Mouse (Mus musculus): Measurements from ENCODE around the gene Helz. TPM values are rescaled to one million over a fixed set of nuclear protein-coding genes. Genes with fewer than 3 reads are reported as not detected.
"Not testable (repeated sequence)": the region's sequence is repeated elsewhere in the genome, so short reads cannot be mapped to it uniquely, and the experiment has no call there.

The Helz gene
- polyA plus RNA-seq, 2 experiments: 15.9 to 21.6 TPM

GRCm38 (mm10) chr11:107578226-107578625 is 30.5 kb downstream of the Helz start:
- 89% methylated on average over 7 of the region's 7 CpGs for WGBS

GRCm38 (mm10) chr11:107580786-107581185 is 33.1 kb downstream of the Helz start:
- Histone ChIP-seq H3K4me3 (replicated peaks; ENCODE audit: low read length) (no peak overlapping the region), H3K36me3 (ENCODE audit: control insufficient read depth, insufficient read depth, low read length) (peaks cover 52% of the 10 kb centered on the region), H3K9me3 (ENCODE audit: control insufficient read depth, low read length) (no peaks in the 10 kb centered on the region), H3K27me3 (ENCODE audit: control insufficient read depth, insufficient read depth, low read length) (no peaks in the 10 kb centered on the region), H3K27ac (replicated peaks; ENCODE audit: low read depth, low read length) (no peak overlapping the region), H3K4me1 (ENCODE audit: control insufficient read depth, insufficient read depth, low read length) (no peaks in the 10 kb centered on the region; the same call in 1 of the 2 replicates), H3K9ac (ENCODE audit: low read depth, low read length, severe bottlenecking) (no peak overlapping the region), H3K4me2 (replicated peaks; ENCODE audit: low read depth, low read length, severe bottlenecking) (no peak overlapping the region)
- DNase-seq (ENCODE audit: low spot score) (no peak), ATAC-seq (ENCODE audit: low FRiP score, low read depth) (no peak)
- WGBS: 93% methylated on average over 4 of the region's 4 CpGs
- TF ChIP-seq POLR2A (IDR thresholded peaks at IDR 0.05; ENCODE audit: borderline replicate concordance, extremely low read depth, insufficient read depth, insufficient read length): no peak

More at GRCm38 (mm10) chr11:107578226-107578625, 30.5 kb downstream of the Helz start:
- peaks cover 3% of the 10 kb centered on the region; the same call in 1 of the 2 replicates for H3K4me1 ChIP-seq (ENCODE audit: control insufficient read depth, insufficient read depth, low read length)
- H3K4me2 ChIP-seq (replicated peaks; ENCODE audit: low read depth, low read length, severe bottlenecking): no peak overlapping the region
- no peak for ATAC-seq (ENCODE audit: low FRiP score, low read depth)
- H3K9ac ChIP-seq (ENCODE audit: low read depth, low read length, severe bottlenecking): no peak overlapping the region
- TF ChIP-seq POLR2A (IDR thresholded peaks at IDR 0.05; ENCODE audit: borderline replicate concordance, extremely low read depth, insufficient read depth, insufficient read length): no peak
- H3K9me3 ChIP-seq (ENCODE audit: control insufficient read depth, low read length): no peaks in the 10 kb centered on the region
- no peak for DNase-seq (ENCODE audit: low spot score)
- H3K27me3 ChIP-seq (ENCODE audit: control insufficient read depth, insufficient read depth, low read length): no peaks in the 10 kb centered on the region
- no peak overlapping the region for H3K4me3 ChIP-seq (replicated peaks; ENCODE audit: low read length)
- H3K27ac ChIP-seq (replicated peaks; ENCODE audit: low read depth, low read length): no peak overlapping the region
- peaks cover 67% of the 10 kb centered on the region for H3K36me3 ChIP-seq (ENCODE audit: control insufficient read depth, insufficient read depth, low read length)

GRCm38 (mm10) chr11:107584660-107585451 is 37.1 kb downstream of the Helz start:
- ATAC-seq (ENCODE audit: low FRiP score, low read depth): no peak; the same call in 1 of the 2 replicates
- Histone ChIP-seq H3K9me3 (ENCODE audit: control insufficient read depth, low read length) (no peaks in the 10 kb centered on the region), H3K4me3 (replicated peaks; ENCODE audit: low read length) (no peak overlapping the region), H3K4me2 (replicated peaks; ENCODE audit: low read depth, low read length, severe bottlenecking) (no peak overlapping the region), H3K27me3 (ENCODE audit: control insufficient read depth, insufficient read depth, low read length) (no peaks in the 10 kb centered on the region), H3K9ac (ENCODE audit: low read depth, low read length, severe bottlenecking) (no peak overlapping the region), H3K36me3 (ENCODE audit: control insufficient read depth, insufficient read depth, low read length) (peaks cover 26% of the 10 kb centered on the region), H3K27ac (replicated peaks; ENCODE audit: low read depth, low read length) (no peak overlapping the region), H3K4me1 (ENCODE audit: control insufficient read depth, insufficient read depth, low read length) (no peaks in the 10 kb centered on the region)
- DNase-seq (ENCODE audit: low spot score): peak; percentile 63
- 35% methylated on average over 12 of the region's 12 CpGs for WGBS
- no peak for TF ChIP-seq POLR2A (IDR thresholded peaks at IDR 0.05; ENCODE audit: borderline replicate concordance, extremely low read depth, insufficient read depth, insufficient read length)

- WGBS: 88% methylated on average over 5 of the region's 5 CpGs
- H3K27me3 ChIP-seq (ENCODE audit: control insufficient read depth, insufficient read depth, low read length); ATAC-seq (ENCODE audit: low FRiP score, low read depth): not testable (repeated sequence)
Observed at GRCm38 (mm10) chr11:107586129-107586528, 38.4 kb downstream of the Helz start.

GRCm38 (mm10) chr11:107587141-107587540 is 39.4 kb downstream of the Helz start:
- DNase-seq (ENCODE audit: low spot score) (no peak), ATAC-seq (ENCODE audit: low FRiP score, low read depth) (no peak)
- no peak for TF ChIP-seq POLR2A (IDR thresholded peaks at IDR 0.05; ENCODE audit: borderline replicate concordance, extremely low read depth, insufficient read depth, insufficient read length)
- H3K4me1 ChIP-seq (ENCODE audit: control insufficient read depth, insufficient read depth, low read length): no peaks in the 10 kb centered on the region
- no peak overlapping the region for H3K27ac ChIP-seq (replicated peaks; ENCODE audit: low read depth, low read length)
- no peak overlapping the region for H3K4me3 ChIP-seq (replicated peaks; ENCODE audit: low read length)
- no peaks in the 10 kb centered on the region for H3K9me3 ChIP-seq (ENCODE audit: control insufficient read depth, low read length)
- no peak overlapping the region for H3K4me2 ChIP-seq (replicated peaks; ENCODE audit: low read depth, low read length, severe bottlenecking)
- H3K36me3 ChIP-seq (ENCODE audit: control insufficient read depth, insufficient read depth, low read length): peaks cover 10% of the 10 kb centered on the region
- H3K27me3 ChIP-seq (ENCODE audit: control insufficient read depth, insufficient read depth, low read length): no peaks in the 10 kb centered on the region
- 90% methylated on average over 7 of the region's 7 CpGs for WGBS
- no peak overlapping the region for H3K9ac ChIP-seq (ENCODE audit: low read depth, low read length, severe bottlenecking)

More at GRCm38 (mm10) chr11:107586129-107586528, 38.4 kb downstream of the Helz start:
- not testable (repeated sequence) for H3K9me3 ChIP-seq (ENCODE audit: control insufficient read depth, low read length); H3K9ac ChIP-seq (ENCODE audit: low read depth, low read length, severe bottlenecking); DNase-seq (ENCODE audit: low spot score); H3K4me2 ChIP-seq (replicated peaks; ENCODE audit: low read depth, low read length, severe bottlenecking); H3K4me1 ChIP-seq (ENCODE audit: control insufficient read depth, insufficient read depth, low read length); H3K27ac ChIP-seq (replicated peaks; ENCODE audit: low read depth, low read length); H3K4me3 ChIP-seq (replicated peaks; ENCODE audit: low read length)
- H3K36me3 ChIP-seq (ENCODE audit: control insufficient read depth, insufficient read depth, low read length): peaks cover 14% of the 10 kb centered on the region
